Mouse (Mus musculus) spleen, adult 2 months (tissue): ENCODE results near the gene Clcn3. TPM values are rescaled to one million over a fixed set of nuclear protein-coding genes. Genes with fewer than 3 reads are reported as not detected.

Experiments
- DNase-seq, 2 experiments: peaks; one replicate each; pipeline versions ENCODE4 v3.0.0 to v3.0.0-alpha.2; 2012 to 2021; ENCODE audit warnings: low spot score in 2 of 2, low read depth in 1 of 2
- H3K27ac ChIP-seq: fragments of 200-500 bp; 2 replicates; pipeline ENCODE4 v1.5.1; 2012; ENCODE audit warnings: low read length, inconsistent platforms; ENCODE audit not compliant: insufficient read depth
- H3K27me3 ChIP-seq: fragments of 200-500 bp; 2 replicates; pipeline ENCODE4 v1.6.1; 2012; ENCODE audit warnings: mild to moderate bottlenecking, moderate library complexity, low read length, inconsistent platforms; ENCODE audit not compliant: control insufficient read depth, insufficient read depth
- H3K36me3 ChIP-seq: fragments of 200-500 bp; 2 replicates; pipeline ENCODE4 v1.6.1; 2012; ENCODE audit warnings: mild to moderate bottlenecking, low read length, inconsistent platforms; ENCODE audit not compliant: control insufficient read depth, insufficient read depth
- H3K4me1 ChIP-seq: fragments of 200-500 bp; 2 replicates; pipeline ENCODE4 v1.6.1; 2011; ENCODE audit warnings: inconsistent platforms; ENCODE audit not compliant: control insufficient read depth, insufficient read depth, insufficient read length
- H3K4me3 ChIP-seq: fragments of 200-500 bp; 2 replicates; pipeline ENCODE4 v1.5.1; 2011; ENCODE audit warnings: mild to moderate bottlenecking, inconsistent platforms; ENCODE audit not compliant: insufficient read depth, insufficient read length; ENCODE audit errors: extremely low read depth
- CTCF ChIP-seq: fragments of 200-500 bp; IDR thresholded peaks from 2 replicates; pipeline ENCODE4 v1.5.1; 2011; ENCODE audit warnings: mild to moderate bottlenecking, inconsistent platforms; ENCODE audit not compliant: insufficient read depth, insufficient read length, insufficient replicate concordance; ENCODE audit errors: extremely low read depth
- POLR2A ChIP-seq: fragments of 200-500 bp; IDR thresholded peaks from 2 replicates; pipeline ENCODE4 v1.6.1; 2011; ENCODE audit warnings: low read depth, low read length, inconsistent platforms
- WGBS: fragments of 180-500 bp; shearing (Covaris S2); methylation state at CpG from one replicate; pipeline ENCODE4 v1.1.7; 2018; 5-methylcytosine and 5-hydroxymethylcytosine counted together
- polyA plus RNA-seq: library from polyadenylated mRNA; depleted of rRNA; stranded (reverse); fragments of >200 nt; gene quantifications from 2 replicates; pipeline ENCODE4 v1.2.3, GENCODE M21; 2012

Gene Clcn3
- polyA plus RNA-seq, 1 experiment: 10.7 TPM

DNA sequence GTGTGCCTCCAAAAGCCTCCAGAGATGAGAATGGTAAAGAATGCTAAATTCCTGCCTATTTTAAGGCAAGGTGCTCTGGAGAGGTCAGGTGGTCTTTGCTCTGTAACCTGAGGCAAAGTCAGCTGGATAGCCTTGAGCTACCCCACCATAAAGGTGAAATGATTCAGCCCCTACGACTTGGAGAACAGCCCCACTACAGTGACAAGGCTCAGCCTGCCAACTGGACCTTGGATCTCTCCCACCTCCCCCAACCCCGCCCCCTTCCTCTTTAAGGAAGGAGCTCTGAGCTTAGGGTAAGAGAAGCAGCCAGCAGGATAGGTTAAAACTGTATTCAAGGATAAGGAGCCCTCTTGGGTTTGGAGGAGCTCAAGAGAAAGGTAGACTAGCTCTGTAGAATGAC, 14.0 kb downstream of the Clcn3 start:
- Histone ChIP-seq H3K36me3 (no peaks in the 10 kb centered on the region), H3K27me3 (no peaks in the 10 kb centered on the region), H3K27ac (no peak overlapping the region), H3K4me1 (peaks cover 6% of the 10 kb centered on the region), H3K4me3 (no peak overlapping the region)
- TF ChIP-seq CTCF (no peak), POLR2A (no peak)
- no peak for DNase-seq
- 56% methylated on average over 2 of the region's 2 CpGs for WGBS

DNA sequence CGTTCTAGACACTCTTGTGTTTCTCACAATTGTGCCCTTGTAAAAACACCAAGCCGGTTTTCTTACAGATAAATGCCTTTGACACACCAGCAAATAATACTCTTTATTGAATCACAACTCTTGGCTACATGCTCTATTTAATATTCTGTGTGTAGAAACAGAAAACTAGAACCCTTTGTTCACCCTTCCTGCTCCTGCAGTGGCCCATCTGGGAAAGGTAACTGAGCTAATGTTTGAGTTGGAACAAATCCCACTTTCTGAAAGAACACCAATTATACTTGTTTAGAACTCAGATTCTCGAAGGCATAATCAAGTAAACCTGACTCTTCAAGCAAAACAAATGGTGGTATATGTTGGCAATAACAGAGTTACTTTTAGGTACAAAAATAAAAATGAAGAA, 17.4 kb downstream of the Clcn3 start:
- H3K27me3 ChIP-seq: no peaks in the 10 kb centered on the region
- H3K4me1 ChIP-seq: no peaks in the 10 kb centered on the region
- no peak overlapping the region for H3K4me3 ChIP-seq
- TF ChIP-seq CTCF (no peak), POLR2A (no peak)
- H3K36me3 ChIP-seq: no peaks in the 10 kb centered on the region
- no peak overlapping the region for H3K27ac ChIP-seq
- 78% methylated on average over 3 of the region's 3 CpGs for WGBS
- DNase-seq: no peak

DNA sequence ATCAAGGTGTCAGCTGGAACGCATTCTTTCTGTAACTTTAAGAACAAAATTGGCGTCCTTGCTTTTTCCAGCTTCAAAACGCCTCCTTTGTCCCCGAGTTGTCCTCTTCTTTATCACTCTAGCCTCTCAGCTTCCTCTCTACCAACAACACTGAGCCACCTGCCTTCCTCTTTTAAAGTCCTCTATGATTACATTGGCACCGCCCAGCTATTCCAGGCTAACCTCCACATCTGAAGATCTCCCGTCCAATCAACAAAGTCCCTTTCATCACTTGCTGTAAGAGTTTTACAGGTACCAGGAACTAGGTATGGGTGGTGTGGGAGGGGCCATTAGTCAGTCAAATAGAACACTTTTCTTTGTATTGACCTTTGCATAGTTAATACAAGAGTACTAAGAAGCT, 17.8 kb downstream of the Clcn3 start:
- no peaks in the 10 kb centered on the region for H3K27me3 ChIP-seq
- 44% methylated on average over 6 of the region's 6 CpGs for WGBS
- no peak overlapping the region for H3K27ac ChIP-seq
- DNase-seq: no peak
- H3K36me3 ChIP-seq: no peaks in the 10 kb centered on the region
- H3K4me1 ChIP-seq: no peaks in the 10 kb centered on the region
- TF ChIP-seq POLR2A (no peak), CTCF (no peak)
- H3K4me3 ChIP-seq: no peak overlapping the region

DNA sequence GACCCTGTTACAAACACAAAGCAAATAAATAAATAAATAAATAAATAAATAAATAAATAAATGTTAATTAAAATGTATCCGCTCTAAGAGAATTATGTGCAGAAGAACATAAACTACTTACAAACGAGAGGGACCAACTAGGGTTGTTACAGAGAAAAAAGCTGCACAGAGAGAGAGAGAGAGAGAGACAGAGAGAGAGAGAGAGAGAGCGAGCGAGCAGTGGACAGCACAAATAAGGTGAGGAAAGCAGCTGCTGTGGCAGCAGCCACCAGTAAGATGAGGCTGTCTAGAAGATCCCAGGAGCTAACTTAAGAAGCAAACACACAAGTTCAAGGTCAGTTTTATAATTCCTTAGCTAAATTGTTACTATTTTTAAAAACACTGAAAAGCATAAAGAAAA, 18.6 kb downstream of the Clcn3 start:
- no peak overlapping the region for H3K27ac ChIP-seq
- H3K4me1 ChIP-seq: no peaks in the 10 kb centered on the region
- TF ChIP-seq CTCF (no peak), POLR2A (no peak)
- no peaks in the 10 kb centered on the region for H3K27me3 ChIP-seq
- no peak overlapping the region for H3K4me3 ChIP-seq
- no peak for DNase-seq
- H3K36me3 ChIP-seq: no peaks in the 10 kb centered on the region
- WGBS: 93% methylated on average over 4 of the region's 4 CpGs

DNA sequence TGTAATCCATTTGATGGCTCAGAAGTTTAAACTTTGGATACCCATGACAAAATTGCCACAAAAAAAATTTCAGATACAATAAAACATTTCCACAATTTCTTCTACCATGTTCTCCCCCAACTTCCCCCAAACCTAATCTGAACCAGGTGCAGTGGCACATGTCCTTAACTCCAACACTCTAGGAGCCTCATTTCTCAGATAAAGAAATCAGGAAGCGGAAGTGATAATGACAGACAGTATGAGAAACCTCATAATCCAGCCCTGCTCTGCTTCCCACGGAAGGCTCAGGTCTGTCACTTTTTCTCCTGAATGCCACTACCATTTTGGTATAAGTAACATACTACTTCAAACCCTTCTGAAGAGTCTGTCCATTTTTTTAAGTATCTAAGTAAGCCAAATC, 19.2 kb downstream of the Clcn3 start:
- H3K27ac ChIP-seq: no peak overlapping the region
- DNase-seq: no peak
- no peak overlapping the region for H3K4me3 ChIP-seq
- H3K36me3 ChIP-seq: no peaks in the 10 kb centered on the region
- TF ChIP-seq POLR2A (no peak), CTCF (no peak)
- no peaks in the 10 kb centered on the region for H3K27me3 ChIP-seq
- H3K4me1 ChIP-seq: no peaks in the 10 kb centered on the region
- 79% methylated on average over 2 of the region's 2 CpGs for WGBS

DNA sequence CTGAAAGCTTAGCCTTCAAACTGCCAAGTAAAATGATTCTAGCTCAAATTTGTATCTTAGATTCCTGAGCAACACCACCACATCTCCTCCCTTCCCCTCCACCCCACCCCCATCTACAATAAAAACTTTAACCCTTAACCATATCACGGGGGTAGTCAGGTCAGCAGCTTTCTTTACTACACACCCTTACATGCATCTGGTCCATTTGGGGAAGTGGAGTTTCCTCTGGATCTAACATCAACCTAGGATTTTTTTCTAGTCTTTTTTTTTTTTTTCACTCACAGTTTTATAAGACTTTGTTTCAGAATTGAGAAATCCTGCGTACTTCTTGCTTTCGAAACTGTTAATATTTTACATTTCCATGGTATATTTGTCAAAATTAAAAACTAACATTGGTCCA, 20.3 kb downstream of the Clcn3 start:
- no peak overlapping the region for H3K4me3 ChIP-seq
- no peak for DNase-seq
- no peaks in the 10 kb centered on the region for H3K27me3 ChIP-seq
- H3K36me3 ChIP-seq: no peaks in the 10 kb centered on the region
- no peaks in the 10 kb centered on the region for H3K4me1 ChIP-seq
- TF ChIP-seq CTCF: no peak
- no peak for TF ChIP-seq POLR2A
- H3K27ac ChIP-seq: no peak overlapping the region
- 70% methylated on average over 3 of the region's 3 CpGs for WGBS

DNA sequence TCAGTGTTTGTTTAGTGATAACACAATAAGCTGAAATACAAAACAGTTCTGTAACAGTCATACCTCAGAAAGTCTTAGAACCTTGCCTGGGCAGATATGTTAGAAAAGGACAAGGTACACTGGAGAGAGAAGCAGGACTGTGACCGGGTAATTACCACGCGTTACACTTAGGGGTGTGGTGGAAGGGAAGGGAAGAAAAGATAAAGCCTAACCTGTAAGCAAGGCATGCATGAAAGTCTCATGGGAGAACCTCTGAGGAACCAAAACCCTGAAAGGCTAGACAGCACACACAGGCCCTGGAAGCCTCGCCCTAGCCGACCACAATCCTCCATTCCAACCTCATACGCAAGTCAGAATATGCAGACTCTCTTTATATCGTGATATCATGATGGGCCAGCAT, 26.3 kb downstream of the Clcn3 start:
- no peak for TF ChIP-seq CTCF
- no peak for TF ChIP-seq POLR2A
- Histone ChIP-seq H3K36me3 (no peaks in the 10 kb centered on the region), H3K27ac (peak overlapping the region; percentile 40; the same call in 1 of the 2 replicates), H3K27me3 (no peaks in the 10 kb centered on the region), H3K4me1 (peaks cover 7% of the 10 kb centered on the region; the same call in 1 of the 2 replicates), H3K4me3 (no peak overlapping the region)
- WGBS: 37% methylated on average over 7 of the region's 7 CpGs
- DNase-seq: peak; percentile 7 to 22
